Comparison of ENCODE assay signal across 8 mouse cellular contexts in genomic region chr14:16364161-16364831, GRCm38 (mm10). TPM values are rescaled to one million over a fixed set of nuclear protein-coding genes. Genes with fewer than 3 reads are reported as not detected.
A peak's percentile ranks its signal among the peaks of the same experiment; 100 is the strongest.
DNase-seq lines count a peak whose midpoint lies in the region; ATAC-seq and TF ChIP-seq lines count a peak whose summit lies in the region.

No protein-coding gene starts in this region.

- no peaks in the 10 kb centered on the region for H3K9me3 ChIP-seq in forebrain, embryonic 13.5 days (replicated peaks)
- H3K9me3 ChIP-seq in lung, embryonic 14.5 days (ENCODE audit: low read depth, low read length) = no peaks in the 10 kb centered on the region

- DNase-seq in MEL-GATA-1-ER (ENCODE audit: extremely low read depth, low read depth) = peak; percentile 42
- peak; percentile 34 for DNase-seq in c-Kit-negative CD71-positive TER-119-positive erythroid progenitor cells, embryonic 14.5 days (ENCODE audit: low read depth, low spot score)
- DNase-seq in heart, postnatal 14 days = peak; percentile 74 to 75
- DNase-seq in large intestine, adult 2 months (ENCODE audit: low read depth, low spot score) = peak; percentile 78
- peak; percentile 78 for DNase-seq in lung, embryonic 14.5 days
- DNase-seq in ovary, postnatal 14 days (ENCODE audit: low spot score) = peak; percentile 45
- DNase-seq in thymus, postnatal 14 days = peak; percentile 83

- peak overlapping the region; percentile 76 for H3K9ac ChIP-seq in forebrain, embryonic 13.5 days
- H3K9ac ChIP-seq in lung, embryonic 14.5 days = peak overlapping the region; percentile 68

- TF ChIP-seq CTCF in lung, embryonic 14.5 days (IDR thresholded peaks at IDR 0.05; ENCODE audit: low read depth) = 0 out of 2 replicates have a peak, but pooled peaks have one; percentile 20

- H3K4me3 ChIP-seq in forebrain, embryonic 13.5 days = peak overlapping the region; percentile 96
- H3K4me3 ChIP-seq in lung, embryonic 14.5 days (ENCODE audit: low read depth, low read length) = peak overlapping the region; percentile 87

- H3K27me3 ChIP-seq in forebrain, embryonic 13.5 days = no peaks in the 10 kb centered on the region
- H3K27me3 ChIP-seq in lung, embryonic 14.5 days (ENCODE audit: insufficient read depth, low read length) = no peaks in the 10 kb centered on the region

- intact Hi-C loops in heart, postnatal 14 days (cut with DNase I) = loop anchor here (2.0 to 10.0 kb wide), 3 partner anchors 37 to 1009 kb away; partner anchors contain the start of genes Ngly1 and Oxsm

- H3K4me2 ChIP-seq in forebrain, embryonic 13.5 days = peak overlapping the region; percentile 73
- H3K4me2 ChIP-seq in lung, embryonic 14.5 days = peak overlapping the region; percentile 78

- peak; percentile 78 for ATAC-seq in forebrain, embryonic 13.5 days
- peak; percentile 85 for ATAC-seq in lung, embryonic 14.5 days (ENCODE audit: insufficient read depth)

- H3K27ac ChIP-seq in forebrain, embryonic 13.5 days = peak overlapping the region; percentile 99
- peak overlapping the region; percentile 98 for H3K27ac ChIP-seq in lung, embryonic 14.5 days (ENCODE audit: low read depth)

- whole genome bisulfite sequencing in forebrain, embryonic 13.5 days = under 1% methylated on average over 21 of the region's 32 CpGs
- under 1% methylated on average over 26 of the region's 32 CpGs for WGBS in large intestine, adult 2 months
- under 1% methylated on average over 26 of the region's 32 CpGs for WGBS in lung, embryonic 14.5 days

- peaks cover 29% of the 10 kb centered on the region for H3K4me1 ChIP-seq in forebrain, embryonic 13.5 days
- H3K4me1 ChIP-seq in lung, embryonic 14.5 days (ENCODE audit: insufficient read depth) = peaks cover 4% of the 10 kb centered on the region; the same call in 1 of the 2 replicates

- no peaks in the 10 kb centered on the region for H3K36me3 ChIP-seq in forebrain, embryonic 13.5 days (ENCODE audit: poor library complexity, severe bottlenecking)
- H3K36me3 ChIP-seq in lung, embryonic 14.5 days (ENCODE audit: insufficient read depth) = no peaks in the 10 kb centered on the region

RNA-seq across cellular contexts. Expression of gene Top2b, which starts 0.7 kb away (rescaled TPM):
- polyA plus RNA-seq in forebrain, embryonic 13.5 days (2015; fragmentation: Nextera tagmentation; extraction: Ambion mirVana) = 111 and 122 TPM in 2 replicates
- total RNA-seq in heart, postnatal 14 days (2021) = 10 to 100 TPM; 75.5 to 80.6 TPM
- polyA plus RNA-seq in large intestine, adult 2 months (2012; rRNA removed) = 6.5 and 8.9 TPM in 2 replicates
- polyA plus RNA-seq in lung, embryonic 14.5 days (2014; fragmentation: Nextera tagmentation; extraction: Ambion mirVana) = 101 and 103 TPM in 2 replicates

Comparison
In these comparisons a context has a peak if more than half of its experiments do, and no peak if none do; other contexts are left out.
1. Peak in every context shown above with its lines: DNase-seq, ATAC-seq, H3K4me3 ChIP-seq and H3K27ac ChIP-seq.
2. RNA of gene Top2b, which starts 0.7 kb away (polyA plus RNA-seq): 111 to 122 TPM in forebrain, embryonic 13.5 days and 101 to 103 TPM in lung, embryonic 14.5 days; 6.5 to 8.9 TPM in large intestine, adult 2 months; every median in the first group is over 10 times any median in the second.